Mouse (Mus musculus) embryonic fibroblast, embryonic 13.5 days (primary cell): ENCODE measurements around the gene Otop3.

Source experiments
- CTCF ChIP-seq: IDR thresholded peaks from 2 replicates; pipeline ENCODE4 v1.5.1; 2011; ENCODE audit warnings: mild to moderate bottlenecking, control low read depth, low read length, moderate library complexity, borderline replicate concordance; ENCODE audit not compliant: insufficient read depth
- POLR2A ChIP-seq: IDR thresholded peaks from 2 replicates; pipeline ENCODE4 v1.6.1; 2011; ENCODE audit warnings: low read depth, mild to moderate bottlenecking, control low read depth, low read length, moderate library complexity

- TF ChIP-seq POLR2A (no peak), CTCF (no peak)
Observed at GRCm38 (mm10) chr11:115318245-115319027, 16.1 kb upstream of the Otop3 start.
